Mouse (Mus musculus): ENCODE results near the gene Hoxb9. TPM values are rescaled to one million over a fixed set of nuclear protein-coding genes. Genes with fewer than 3 reads are reported as not detected.

Hoxb9 gene
- polyA plus RNA-seq, 1 experiment from 2014 or later: not detected

GRCm38 (mm10) chr11:96281855-96282570 lies 10.8 kb downstream of the Hoxb9 start, which contains the start of gene Hoxb8:
TSS of gene Hoxb8 (plus strand) at chr11:96281905.
- Histone ChIP-seq H3K27me3 (ENCODE audit: control insufficient read depth, insufficient read depth, low read length) (peaks cover 99% of the 10 kb centered on the region), H3K4me2 (ENCODE audit: low read length) (no peak within 1 kb of the TSS), H3K9ac (ENCODE audit: low read length) (no peak within 1 kb of the TSS), H3K4me1 (ENCODE audit: control insufficient read depth in 2 of 2, insufficient read depth in 2 of 2, low read length in 2 of 2) (peaks cover 0 to 15% of the 10 kb centered on the region in 2 experiments; a peak in 3 of 4 replicates), H3K36me3 (ENCODE audit: control insufficient read depth, insufficient read depth, low read length) (no peaks in the 10 kb centered on the region), H3K4me3 (ENCODE audit: control insufficient read depth in 1 of 2, insufficient read depth in 1 of 2, low read depth in 1 of 2, low read length in 2 of 2) (no peak within 1 kb of the TSS), H3K9me3 (ENCODE audit: control insufficient read depth, low read length) (no peaks in the 10 kb centered on the region), H3K27ac (replicated peaks in 1 of 2; ENCODE audit: control insufficient read depth in 1 of 2, insufficient read depth in 1 of 2, low read depth in 2 of 2, low read length in 2 of 2) (no peak within 1 kb of the TSS)
- 2% methylated on average over 27 of the region's 27 CpGs for WGBS
- ATAC-seq (ENCODE audit: insufficient number of reproducible peaks, insufficient read depth, low FRiP score, low read depth): no peak

DNA sequence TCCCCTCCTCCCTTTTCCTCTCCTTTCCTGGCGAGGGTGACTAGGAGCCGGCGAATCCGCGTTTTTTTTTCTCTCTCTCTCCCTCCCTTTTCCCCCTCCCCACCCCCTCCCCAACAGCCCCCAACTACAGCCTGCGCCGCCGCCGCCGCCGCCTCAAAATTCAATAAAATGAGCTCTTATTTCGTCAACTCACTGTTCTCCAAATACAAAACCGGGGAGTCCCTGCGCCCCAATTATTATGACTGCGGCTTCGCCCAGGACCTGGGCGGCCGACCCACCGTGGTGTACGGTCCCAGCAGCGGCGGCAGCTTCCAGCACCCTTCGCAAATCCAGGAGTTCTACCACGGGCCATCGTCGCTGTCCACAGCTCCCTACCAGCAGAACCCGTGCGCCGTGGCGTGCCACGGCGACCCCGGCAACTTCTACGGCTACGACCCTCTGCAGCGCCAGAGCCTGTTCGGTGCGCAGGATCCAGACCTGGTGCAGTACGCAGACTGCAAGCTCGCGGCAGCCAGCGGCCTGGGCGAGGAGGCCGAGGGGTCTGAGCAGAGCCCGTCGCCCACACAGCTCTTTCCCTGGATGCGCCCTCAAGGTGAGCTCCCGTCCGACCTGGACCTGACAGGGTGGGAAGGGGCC lies 11.7 kb downstream of the Hoxb9 start:
- Histone ChIP-seq H3K9me3 (ENCODE audit: control insufficient read depth, low read length) (no peaks in the 10 kb centered on the region), H3K27me3 (ENCODE audit: control insufficient read depth, insufficient read depth, low read length) (peaks cover 99% of the 10 kb centered on the region), H3K4me3 (ENCODE audit: control insufficient read depth in 1 of 2, insufficient read depth in 1 of 2, low read depth in 1 of 2, low read length in 2 of 2) (no peak overlapping the region), H3K27ac (replicated peaks in 1 of 2; ENCODE audit: control insufficient read depth in 1 of 2, insufficient read depth in 1 of 2, low read depth in 2 of 2, low read length in 2 of 2) (no peak overlapping the region), H3K9ac (ENCODE audit: low read length) (no peak overlapping the region), H3K36me3 (ENCODE audit: control insufficient read depth, insufficient read depth, low read length) (no peaks in the 10 kb centered on the region), H3K4me1 (ENCODE audit: control insufficient read depth in 2 of 2, insufficient read depth in 2 of 2, low read length in 2 of 2) (peaks cover 0 to 15% of the 10 kb centered on the region in 2 experiments; a peak in 3 of 4 replicates), H3K4me2 (ENCODE audit: low read length) (no peak overlapping the region)
- WGBS: under 1% methylated on average over 49 of the region's 49 CpGs
- no peak for ATAC-seq (ENCODE audit: insufficient number of reproducible peaks, insufficient read depth, low FRiP score, low read depth)

- Histone ChIP-seq H3K4me3 (ENCODE audit: control insufficient read depth in 1 of 2, insufficient read depth in 1 of 2, low read depth in 1 of 2, low read length in 2 of 2) (peak overlapping the region; percentile 28 to 30), H3K9ac (ENCODE audit: low read length) (0 out of 2 replicates have a peak overlapping the region, but pooled peaks have one; percentile 40), H3K27me3 (ENCODE audit: control insufficient read depth, insufficient read depth, low read length) (peaks cover 99% of the 10 kb centered on the region), H3K9me3 (ENCODE audit: control insufficient read depth, low read length) (no peaks in the 10 kb centered on the region), H3K27ac (replicated peaks in 1 of 2; ENCODE audit: control insufficient read depth in 1 of 2, insufficient read depth in 1 of 2, low read depth in 2 of 2, low read length in 2 of 2) (no peak overlapping the region), H3K4me2 (ENCODE audit: low read length) (peak overlapping the region; percentile 60), H3K36me3 (ENCODE audit: control insufficient read depth, insufficient read depth, low read length) (no peaks in the 10 kb centered on the region), H3K4me1 (ENCODE audit: control insufficient read depth in 2 of 2, insufficient read depth in 2 of 2, low read length in 2 of 2) (peaks cover 0 to 15% of the 10 kb centered on the region in 2 experiments; a peak in 3 of 4 replicates)
- ATAC-seq (ENCODE audit: insufficient number of reproducible peaks, insufficient read depth, low FRiP score, low read depth): no peak
- under 1% methylated on average over 49 of the region's 49 CpGs for WGBS
Measured at GRCm38 (mm10) chr11:96284041-96284749, 12.9 kb downstream of the Hoxb9 start.

DNA sequence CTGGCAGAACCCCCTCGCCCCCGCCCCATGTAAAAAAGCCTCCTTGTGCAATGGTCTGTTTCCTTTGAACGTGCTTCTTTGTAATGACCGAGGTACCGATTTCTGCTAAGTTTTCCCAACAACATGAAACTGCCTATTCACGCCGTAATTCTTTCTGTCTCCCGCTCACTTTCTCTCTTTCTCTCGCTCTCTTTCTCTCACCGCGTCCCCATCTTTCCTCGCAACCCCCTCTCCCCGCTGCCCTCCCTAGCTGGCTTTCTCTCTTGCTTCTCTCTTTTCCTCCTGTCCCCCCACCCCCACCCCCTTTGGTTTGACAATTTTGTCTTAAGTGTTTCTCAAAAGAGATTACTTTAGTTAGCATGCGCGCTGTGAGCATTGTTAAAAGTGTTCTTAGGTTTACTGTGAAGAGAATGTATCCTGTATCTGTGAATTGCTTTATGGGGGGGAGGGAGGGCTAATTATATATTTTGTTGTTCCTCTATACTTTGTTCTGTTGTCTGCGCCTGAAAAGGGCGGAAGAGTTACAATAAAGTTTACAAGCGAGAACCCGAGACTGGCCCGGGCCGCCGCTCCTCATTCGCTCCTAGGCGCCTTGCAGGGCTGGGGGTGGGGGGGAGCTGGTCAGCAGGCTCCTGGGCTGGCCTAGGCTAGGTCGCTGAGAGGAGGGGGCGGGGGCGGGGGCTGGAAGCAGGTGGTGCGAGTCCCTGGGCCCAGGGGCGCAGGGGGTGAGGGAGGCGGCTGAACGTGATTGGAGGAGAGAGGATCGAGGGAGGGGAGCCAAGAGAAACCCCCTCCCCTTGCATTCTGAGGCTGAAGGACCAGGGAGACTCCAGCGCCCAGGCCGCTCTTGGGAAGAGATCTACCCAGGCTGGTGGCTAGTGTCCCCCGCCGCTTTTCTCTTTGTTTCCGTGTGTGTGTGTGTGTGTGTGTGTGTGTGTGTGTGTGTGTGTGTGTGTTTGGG lies 13.8 kb downstream of the Hoxb9 start:
- no peak for ATAC-seq (ENCODE audit: insufficient number of reproducible peaks, insufficient read depth, low FRiP score, low read depth)
- no peak overlapping the region for H3K27ac ChIP-seq (replicated peaks in 1 of 2; ENCODE audit: control insufficient read depth in 1 of 2, insufficient read depth in 1 of 2, low read depth in 2 of 2, low read length in 2 of 2)

DNA sequence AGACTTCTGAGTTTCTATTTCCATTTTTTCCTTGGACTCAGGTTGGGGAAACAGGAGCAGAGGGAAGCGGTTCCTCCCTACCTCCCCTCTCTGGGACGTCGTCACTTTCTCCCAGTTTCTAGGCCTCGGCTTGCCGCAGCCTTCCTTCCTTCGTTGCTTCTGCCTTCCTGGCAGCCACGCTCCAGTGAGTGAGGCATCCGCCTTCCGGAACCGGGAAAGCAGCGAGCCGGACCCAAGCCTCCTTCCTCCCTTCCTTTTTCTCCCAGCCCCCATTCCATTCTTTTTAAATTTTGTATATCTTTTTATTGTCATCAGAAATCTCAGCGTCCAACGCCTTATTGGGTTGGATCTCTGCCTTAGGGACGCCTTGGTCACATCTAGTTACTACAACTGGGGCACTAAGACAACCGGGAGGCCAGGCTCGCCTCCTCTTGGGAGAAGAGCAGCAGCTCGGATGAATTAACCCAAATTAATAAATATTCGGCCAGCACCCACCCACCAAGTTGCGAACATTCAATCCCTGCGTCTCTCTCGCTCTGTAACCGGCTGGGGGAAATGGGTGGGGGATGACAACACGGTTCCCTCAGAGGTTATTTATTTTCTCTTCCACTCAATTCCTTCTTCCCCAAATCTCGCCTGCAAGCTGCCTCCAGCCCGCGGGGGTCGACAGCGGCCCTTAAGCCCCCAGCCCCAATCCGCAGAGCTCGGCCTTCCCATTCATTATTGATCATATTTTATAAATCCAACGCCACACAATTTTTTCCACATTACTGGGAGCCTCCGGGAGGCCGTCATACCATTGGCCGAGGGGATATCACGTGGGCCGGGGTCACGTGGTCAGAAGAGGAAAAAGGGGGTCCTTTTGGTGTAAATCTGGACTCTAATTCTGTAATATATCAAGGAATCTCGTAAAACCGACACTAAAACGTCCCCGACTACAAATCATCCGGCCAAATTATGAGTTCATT lies 14.8 kb downstream of the Hoxb9 start, which contains the start of gene Hoxb7:
Gene Hoxb7 (plus strand): TSS at position 853 of the 968 bp plus-strand sequence.
- H3K4me1 ChIP-seq (ENCODE audit: control insufficient read depth in 2 of 2, insufficient read depth in 2 of 2, low read length in 2 of 2): peaks cover 0 to 15% of the 10 kb centered on the region in 2 experiments; a peak in 3 of 4 replicates
- no peak within 1 kb of the TSS for H3K9ac ChIP-seq (ENCODE audit: low read length)
- no peak for ATAC-seq (ENCODE audit: insufficient number of reproducible peaks, insufficient read depth, low FRiP score, low read depth)
- no peaks in the 10 kb centered on the region for H3K36me3 ChIP-seq (ENCODE audit: control insufficient read depth, insufficient read depth, low read length)
- H3K4me2 ChIP-seq (ENCODE audit: low read length): peak within 1 kb of the TSS; percentile 41
- WGBS: 1% methylated on average over 43 of the region's 43 CpGs
- peaks cover 99% of the 10 kb centered on the region for H3K27me3 ChIP-seq (ENCODE audit: control insufficient read depth, insufficient read depth, low read length)
- H3K9me3 ChIP-seq (ENCODE audit: control insufficient read depth, low read length): no peaks in the 10 kb centered on the region
- H3K27ac ChIP-seq (replicated peaks in 1 of 2; ENCODE audit: control insufficient read depth in 1 of 2, insufficient read depth in 1 of 2, low read depth in 2 of 2, low read length in 2 of 2): no peak within 1 kb of the TSS
- H3K4me3 ChIP-seq (ENCODE audit: control insufficient read depth in 1 of 2, insufficient read depth in 1 of 2, low read depth in 1 of 2, low read length in 2 of 2): peak within 1 kb of the TSS; percentile 0 to 24; a peak in 2 of 4 replicates

More for the DNA sequence above, 13.8 kb downstream of the Hoxb9 start:
- Histone ChIP-seq H3K4me3 (ENCODE audit: control insufficient read depth in 1 of 2, insufficient read depth in 1 of 2, low read depth in 1 of 2, low read length in 2 of 2) (peak overlapping the region in 1 of 2 experiments; percentile 30; a peak in 2 of 4 replicates), H3K4me1 (ENCODE audit: control insufficient read depth in 2 of 2, insufficient read depth in 2 of 2, low read length in 2 of 2) (peaks cover 0 to 15% of the 10 kb centered on the region in 2 experiments; a peak in 3 of 4 replicates), H3K9me3 (ENCODE audit: control insufficient read depth, low read length) (no peaks in the 10 kb centered on the region), H3K9ac (ENCODE audit: low read length) (no peak overlapping the region), H3K27me3 (ENCODE audit: control insufficient read depth, insufficient read depth, low read length) (peaks cover 99% of the 10 kb centered on the region), H3K4me2 (ENCODE audit: low read length) (peak overlapping the region; percentile 60), H3K36me3 (ENCODE audit: control insufficient read depth, insufficient read depth, low read length) (no peaks in the 10 kb centered on the region)
- WGBS: 2% methylated on average over 36 of the region's 37 CpGs

DNA sequence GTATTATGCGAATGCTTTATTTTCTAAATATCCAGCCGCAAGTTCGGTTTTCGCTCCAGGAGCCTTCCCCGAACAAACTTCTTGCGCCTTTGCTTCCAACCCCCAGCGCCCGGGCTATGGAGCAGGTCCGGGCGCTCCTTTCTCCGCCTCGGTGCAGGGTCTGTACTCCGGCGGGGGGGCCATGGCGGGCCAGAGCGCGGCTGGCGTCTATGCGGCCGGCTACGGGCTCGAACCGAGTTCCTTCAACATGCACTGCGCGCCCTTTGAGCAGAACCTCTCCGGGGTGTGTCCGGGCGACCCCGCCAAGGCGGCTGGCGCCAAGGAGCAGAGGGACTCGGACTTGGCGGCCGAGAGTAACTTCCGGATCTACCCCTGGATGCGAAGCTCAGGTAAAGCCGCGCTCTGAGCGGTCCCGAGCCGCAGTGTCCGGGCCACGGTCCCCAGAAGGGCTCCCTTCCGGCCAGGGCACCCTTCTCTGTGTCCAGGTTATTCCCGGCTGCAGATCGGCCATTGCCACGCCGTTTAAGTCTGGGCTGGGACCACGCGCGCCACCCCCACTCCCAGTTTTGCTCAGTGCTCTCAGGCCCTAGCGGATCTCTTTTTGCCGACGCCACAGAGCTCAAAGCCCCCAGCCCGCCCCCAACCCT lies 15.6 kb downstream of the Hoxb9 start:
- H3K27me3 ChIP-seq (ENCODE audit: control insufficient read depth, insufficient read depth, low read length): peaks cover 99% of the 10 kb centered on the region
- H3K9me3 ChIP-seq (ENCODE audit: control insufficient read depth, low read length): no peaks in the 10 kb centered on the region
- no peaks in the 10 kb centered on the region for H3K36me3 ChIP-seq (ENCODE audit: control insufficient read depth, insufficient read depth, low read length)
- WGBS: under 1% methylated on average over 55 of the region's 55 CpGs
- H3K9ac ChIP-seq (ENCODE audit: low read length): no peak overlapping the region
- peaks cover 0 to 15% of the 10 kb centered on the region in 2 experiments; a peak in 3 of 4 replicates for H3K4me1 ChIP-seq (ENCODE audit: control insufficient read depth in 2 of 2, insufficient read depth in 2 of 2, low read length in 2 of 2)
- ATAC-seq (ENCODE audit: insufficient number of reproducible peaks, insufficient read depth, low FRiP score, low read depth): no peak
- peak overlapping the region; percentile 0 to 24; a peak in 2 of 4 replicates for H3K4me3 ChIP-seq (ENCODE audit: control insufficient read depth in 1 of 2, insufficient read depth in 1 of 2, low read depth in 1 of 2, low read length in 2 of 2)
- H3K4me2 ChIP-seq (ENCODE audit: low read length): peak overlapping the region; percentile 41
- no peak overlapping the region for H3K27ac ChIP-seq (replicated peaks in 1 of 2; ENCODE audit: control insufficient read depth in 1 of 2, insufficient read depth in 1 of 2, low read depth in 2 of 2, low read length in 2 of 2)

Data from heart, embryonic 14.5 days (tissue).